In genomic region chr2:60722514-60722913, GRCm38 (mm10) we compare ENCODE assay signal across 9 mouse cellular contexts. TPM values are rescaled to one million over a fixed set of nuclear protein-coding genes. Genes with fewer than 3 reads are reported as not detected.
DNase-seq lines count a peak whose midpoint lies in the region; ATAC-seq and TF ChIP-seq lines count a peak whose summit lies in the region.
"Had no signal": no experiment of that assay in that cellular context is flagged by ENCODE, and none has a peak within 500 bp of the region (broad histone marks: within the 10 kb centered on the region; RNA-seq: fewer than 3 reads in every experiment).

Itgb6 (minus strand) TSS chr2:60722643.

- no peaks in the 10 kb centered on the region for H3K9me3 ChIP-seq in limb, embryonic 14.5 days (ENCODE audit: control insufficient read depth, low read length)

- 77% methylated on average over 14 of the region's 14 CpGs for WGBS in limb, embryonic 14.5 days

- H3K27me3 ChIP-seq in limb, embryonic 14.5 days (ENCODE audit: control insufficient read depth, insufficient read depth, low read length), result no peaks in the 10 kb centered on the region
- H3K27me3 ChIP-seq: Patski had no signal

- peak; percentile 74 for ATAC-seq in limb, embryonic 14.5 days (ENCODE audit: low FRiP score, low read depth)
- no peak for ATAC-seq in megakaryocyte, adult 5-6 weeks (ENCODE audit: poor library complexity, severe bottlenecking)
- ATAC-seq: Patski had no signal

- no peak within 1 kb of the TSS for H3K27ac ChIP-seq in limb, embryonic 14.5 days (replicated peaks; ENCODE audit: low read depth, low read length)

- intact Hi-C loops in heart, postnatal 14 days (cut with DNase I), result loop anchor here (2.0 to 5.0 kb wide), 3 partner anchors 180 to 680 kb away; partner anchors contain the start of gene Rbms1

- no peaks in the 10 kb centered on the region for H3K36me3 ChIP-seq in limb, embryonic 14.5 days (ENCODE audit: control insufficient read depth, insufficient read depth, low read length)

- H3K4me2 ChIP-seq in limb, embryonic 14.5 days (replicated peaks; ENCODE audit: low read depth, low read length, severe bottlenecking), result no peak within 1 kb of the TSS

- H3K4me1 ChIP-seq in limb, embryonic 14.5 days (ENCODE audit: control insufficient read depth, insufficient read depth, low read length), result no peaks in the 10 kb centered on the region; the same call in 1 of the 2 replicates

- no peak within 1 kb of the TSS for H3K9ac ChIP-seq in limb, embryonic 14.5 days (ENCODE audit: low read depth, low read length, severe bottlenecking)

- TF ChIP-seq POLR2A in limb, embryonic 14.5 days (IDR thresholded peaks at IDR 0.05; ENCODE audit: borderline replicate concordance, extremely low read depth, insufficient read depth, insufficient read length), result no peak

- no peak within 1 kb of the TSS for H3K4me3 ChIP-seq in limb, embryonic 14.5 days (replicated peaks; ENCODE audit: low read length)

- DNase-seq in layer of hippocampus, adult 11-12 months (ENCODE audit: low spot score), result peak; percentile 53
- DNase-seq in layer of hippocampus, adult 9-10 months (ENCODE audit: low spot score), result no peak
- DNase-seq in frontal cortex, postnatal 10 days (ENCODE audit: low spot score in 2 of 2), result peak; percentile 28 to 52
- peak; percentile 46 to 66 for DNase-seq in heart, postnatal 14 days
- DNase-seq in limb, embryonic 14.5 days (ENCODE audit: low spot score), result peak; percentile 42
- no peak for DNase-seq in natural killer cell, adult 2 months (ENCODE audit: low spot score in 2 of 2)
- DNase-seq in liver, result no peak

RNA-seq across cellular contexts. Expression of gene Itgb6, which starts in this region (rescaled TPM):
- total RNA-seq in heart, postnatal 14 days (2021), result 10 to 100 TPM; 16.8 to 21.5 TPM
- 1.8 and 2.6 TPM in 2 replicates for polyA plus RNA-seq in limb, embryonic 14.5 days (2012; rRNA removed)
- polyA plus RNA-seq in limb, embryonic 14.5 days (2014; fragmentation: Nextera tagmentation; extraction: Ambion mirVana), result 2.7 and 3.3 TPM in 2 replicates
- total RNA-seq in megakaryocyte, adult 5-6 weeks (2015), result not detected in 2 replicates
- not detected in 2 replicates for total RNA-seq in megakaryocyte, adult 5-6 weeks (2017)

Comparison
In these comparisons a context has a peak if more than half of its experiments do, and no peak if none do; other contexts are left out.
1. RNA of gene Itgb6 (total RNA-seq): 16.8 to 21.5 TPM in heart, postnatal 14 days; not detected in megakaryocyte, adult 5-6 weeks; every median in the first group is over 10 times any median in the second.
2. DNase-seq: peak in layer of hippocampus, adult 11-12 months (single experiment), frontal cortex, postnatal 10 days (2 of 2), heart, postnatal 14 days (2 of 2) and limb, embryonic 14.5 days (single experiment); none in layer of hippocampus, adult 9-10 months (single experiment), natural killer cell, adult 2 months (0 of 2) and liver (single experiment).